Mouse (Mus musculus): ENCODE measurements at regions not wholly inside any gene's neighbourhood (a gene's known extent, or its start where the extent isn't known, plus 50 kb on each side); places are given as distances from the start of the nearest gene placed in this dataset.
A peak's percentile ranks its signal among the peaks of the same experiment; 100 is the strongest.

DNA sequence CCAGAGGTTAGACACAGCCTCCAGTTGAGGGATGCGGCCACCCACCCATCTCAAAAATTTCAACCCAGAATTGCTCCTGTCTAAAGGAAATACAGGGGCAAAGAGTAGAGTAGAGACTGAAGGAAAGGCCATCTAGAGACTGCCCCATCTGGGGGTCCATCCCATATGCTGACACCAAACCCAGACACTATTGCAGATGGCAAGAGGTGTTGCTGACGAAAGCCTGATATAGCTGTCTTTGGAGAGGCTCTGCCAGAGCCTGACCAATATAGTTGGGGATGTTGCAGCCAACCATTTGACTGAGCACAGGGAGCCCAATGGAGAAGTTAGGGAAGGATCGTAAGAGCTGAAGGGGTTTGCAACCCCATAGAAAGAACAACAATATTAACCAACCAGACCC, 141.6 kb upstream of the Reg3b start:
- DNase-seq, result no peak

DNA sequence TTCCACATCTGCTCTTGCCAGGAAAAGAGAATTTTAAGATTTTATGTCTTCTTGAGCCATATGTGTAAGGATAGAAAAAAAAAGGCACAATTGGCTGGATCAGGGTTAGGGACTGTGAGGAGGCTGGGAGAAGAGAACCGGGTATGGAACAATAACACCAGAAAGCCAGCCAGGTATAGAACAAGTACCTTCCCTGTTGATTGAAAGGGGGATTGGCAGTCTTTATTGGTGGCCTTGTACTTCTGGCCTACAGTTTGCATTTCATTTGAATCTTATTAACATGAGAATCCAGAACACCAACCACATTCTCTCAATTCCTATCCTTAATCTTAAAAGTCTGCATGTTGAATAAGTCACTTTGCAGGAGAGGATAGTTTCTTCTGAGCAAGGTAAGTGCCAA, 126.1 kb upstream of the Reg3b start:
- DNase-seq, result no peak

DNA sequence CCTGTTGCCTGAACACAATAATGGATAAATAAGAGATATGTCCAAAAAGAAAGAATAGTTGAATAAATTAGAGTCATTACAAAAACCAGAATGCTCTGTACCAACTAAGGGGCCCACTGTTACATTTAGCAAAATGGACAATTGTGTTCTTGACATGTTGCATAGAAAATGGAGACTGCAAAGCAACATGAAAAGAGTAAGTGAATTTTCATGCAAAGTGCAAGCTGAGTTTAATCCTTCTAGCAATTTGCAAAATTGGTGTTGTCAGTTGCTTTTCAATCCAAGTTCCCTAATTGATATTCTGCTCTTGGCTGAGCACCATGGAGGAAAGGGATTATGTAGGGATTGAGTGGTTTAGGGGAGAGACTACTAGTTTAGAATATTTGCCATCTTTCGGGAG, 125.4 kb upstream of the Reg3b start:
- DNase-seq, result no peak

DNA sequence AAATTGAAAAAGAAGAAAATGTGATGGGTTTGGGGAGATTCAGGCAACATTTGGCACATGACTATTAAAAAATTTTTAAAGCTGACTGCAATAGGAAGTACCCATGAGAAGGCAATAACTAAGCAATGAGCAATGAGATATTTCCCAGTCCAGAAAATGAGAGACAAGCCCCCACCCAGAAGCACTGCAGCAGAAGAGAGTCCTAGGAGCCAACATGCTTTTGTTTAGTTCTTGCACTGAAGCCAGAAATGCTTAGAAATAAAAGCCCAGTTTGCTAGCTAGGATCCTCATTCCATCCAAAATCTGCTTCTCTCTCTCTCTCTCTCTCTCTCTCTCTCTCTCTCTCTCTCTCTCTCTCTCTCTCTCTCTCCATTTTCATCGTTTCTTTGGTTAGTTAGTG, 120.4 kb upstream of the Reg3b start:
- no peak for DNase-seq

DNA sequence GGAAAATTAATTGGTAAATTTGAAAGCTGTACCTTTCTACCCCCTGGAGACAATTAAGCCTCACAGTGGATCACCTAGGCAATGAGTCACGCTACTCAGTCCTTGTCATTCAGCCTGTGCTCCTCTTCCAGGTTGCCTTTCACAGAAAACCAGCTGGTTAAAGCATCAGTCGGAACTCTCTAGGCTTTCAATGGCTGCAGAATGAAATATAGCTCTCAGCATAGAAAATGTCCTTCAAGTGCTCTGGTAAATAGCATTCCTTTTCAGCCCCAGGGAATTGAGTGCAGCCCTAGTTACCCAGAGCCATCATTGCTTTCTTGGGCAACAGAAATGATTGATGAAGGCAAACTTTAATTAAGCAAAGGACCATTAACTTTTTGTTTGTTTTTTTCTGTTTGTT, 119.9 kb upstream of the Reg3b start:
- no peak for DNase-seq

DNA sequence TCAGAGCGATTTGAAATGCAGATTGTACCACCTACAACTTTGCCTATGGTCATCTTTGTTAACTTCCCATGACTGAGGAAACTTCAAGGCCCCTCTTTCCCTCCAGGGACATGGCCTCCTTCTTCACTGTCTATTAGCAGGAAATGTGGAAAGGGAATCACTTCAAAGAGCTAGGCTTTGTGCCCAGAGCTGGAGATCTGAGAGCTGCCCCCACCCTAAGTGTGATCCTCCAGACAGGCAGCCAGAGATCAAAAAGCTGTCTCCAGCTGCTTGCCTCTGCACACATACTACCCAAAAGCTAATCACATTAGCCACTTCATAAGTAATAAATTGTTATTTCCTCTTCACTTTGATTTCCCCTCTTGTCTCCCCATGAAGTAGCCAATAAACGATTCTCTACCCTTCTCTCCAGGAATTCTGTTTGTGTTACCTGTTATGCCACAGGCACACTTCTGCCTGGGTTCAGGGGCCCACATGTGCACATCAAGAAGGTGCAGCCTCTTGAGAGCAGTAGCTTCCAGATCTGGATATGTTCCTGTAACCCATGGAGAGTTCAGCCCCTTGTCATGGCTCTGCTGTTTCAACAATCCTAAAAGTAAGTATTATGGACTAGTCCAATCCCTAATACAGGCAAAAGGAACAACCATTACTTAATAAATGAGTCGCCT, 98.4 kb upstream of the Reg3b start:
- no peak for DNase-seq

DNA sequence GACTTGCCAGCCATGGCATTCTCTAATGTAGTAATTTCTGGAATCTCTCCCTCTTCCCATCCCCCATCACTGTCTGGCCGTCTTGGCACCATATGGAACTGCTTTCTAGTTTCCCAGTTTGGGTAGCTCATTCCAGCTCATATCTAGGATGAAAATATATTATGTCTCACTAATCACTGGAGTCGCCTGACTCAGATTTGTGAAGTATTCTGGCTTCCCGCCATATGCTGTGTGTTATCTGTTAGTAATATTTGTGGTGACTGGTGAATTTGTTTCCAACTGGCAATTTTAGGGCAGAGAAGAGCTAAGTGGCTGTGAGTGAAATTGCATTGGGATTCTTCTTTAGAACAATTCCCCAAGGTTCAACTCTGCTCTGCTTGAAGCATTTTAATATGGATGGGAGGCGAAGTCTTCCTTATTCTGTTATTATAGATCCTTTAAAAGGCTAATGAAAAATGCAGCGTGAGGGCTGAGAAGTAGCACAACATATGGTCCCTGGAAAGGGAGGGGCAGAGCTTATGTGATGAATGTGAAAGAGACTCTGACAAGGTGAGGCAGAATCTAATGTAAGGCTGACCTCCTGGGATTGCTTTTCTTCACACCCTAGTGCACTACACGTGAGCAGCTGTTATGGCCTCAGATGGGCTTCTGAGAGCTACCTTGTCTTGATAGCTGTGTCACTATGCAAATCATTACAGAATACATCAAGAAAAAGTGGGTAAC, 92.3 kb upstream of the Reg3b start:
- DNase-seq, result no peak

DNA sequence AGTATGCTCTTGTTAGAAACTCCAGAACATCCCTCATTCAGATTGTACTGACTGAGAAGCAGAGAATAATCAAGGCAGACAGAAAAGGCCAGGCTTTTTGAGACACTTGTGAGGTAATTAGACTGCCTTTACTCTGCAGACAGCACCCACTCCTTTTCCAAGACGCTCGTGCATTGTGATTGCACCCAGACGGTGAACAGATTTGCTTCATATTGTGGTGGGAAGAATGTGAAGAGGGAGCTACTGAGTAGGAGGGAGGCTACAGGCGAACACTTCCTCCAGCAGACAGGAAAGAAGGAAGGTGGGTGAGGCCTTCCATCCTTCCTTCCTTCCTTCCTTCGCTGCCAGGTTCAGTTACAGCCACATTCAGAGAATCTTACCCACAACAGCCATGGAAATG, 89.9 kb upstream of the Reg3b start:
- DNase-seq, result no peak

DNA sequence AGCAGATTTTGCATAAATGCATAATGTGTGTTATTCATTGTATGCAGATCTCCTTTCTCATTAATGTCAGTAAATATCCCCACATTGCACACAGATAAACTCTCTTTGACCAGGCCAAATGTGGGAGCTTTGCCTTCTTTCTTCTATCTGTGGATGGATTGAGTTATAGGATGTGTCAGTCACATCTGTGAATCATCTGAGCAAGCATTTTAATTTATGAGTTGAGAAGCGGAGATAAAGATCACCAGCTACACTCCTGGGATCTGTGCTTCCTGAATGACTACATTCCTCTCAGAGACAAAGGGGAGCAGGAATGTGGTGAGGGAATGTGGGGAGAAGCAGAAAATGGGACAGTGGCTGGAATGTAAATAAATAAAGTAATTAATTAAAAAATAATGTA, 75.8 kb upstream of the Reg3b start:
- DNase-seq, result no peak

DNA sequence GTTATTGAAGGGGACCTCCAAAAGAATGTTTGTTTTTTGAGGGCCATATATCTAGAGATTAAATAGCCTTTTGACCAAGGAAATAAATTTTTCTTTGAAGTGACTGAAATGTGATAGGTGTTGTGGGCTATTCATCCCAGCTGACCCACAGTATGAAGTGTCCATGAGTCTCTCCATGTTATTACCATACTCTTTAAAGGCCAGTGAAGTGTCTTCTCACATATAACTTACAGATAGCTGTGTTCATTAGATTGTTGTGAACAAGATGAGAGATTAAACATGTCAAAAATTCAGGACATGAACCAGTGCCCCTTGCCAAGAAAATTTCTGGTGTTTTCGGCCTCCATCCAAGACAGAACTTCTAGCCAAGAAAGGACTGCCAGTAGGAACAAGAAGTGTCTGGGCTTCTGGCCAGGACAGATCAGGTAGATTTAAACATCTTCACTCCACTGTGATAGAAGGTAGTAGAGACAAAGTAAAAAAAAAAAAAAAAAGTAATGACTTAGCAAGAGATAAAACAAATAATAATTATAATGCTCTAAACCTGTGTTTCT, 67.2 kb upstream of the Reg3b start:
- peak; percentile 3 for DNase-seq
